Mouse (Mus musculus) thymus, postnatal 10 days (tissue): ENCODE results near the gene Dand5.

Source experiments
- DNase-seq, 2 experiments: peaks; one replicate each; pipeline ENCODE4 v3.0.0; 2021; ENCODE audit warnings: low spot score in 2 of 2

The Dand5 gene

GRCm38 (mm10) chr8:84783919-84784581, 38.6 kb downstream of the Dand5 start:
- no peak for DNase-seq

GRCm38 (mm10) chr8:84783198-84783918, 39.3 kb downstream of the Dand5 start:
- no peak for DNase-seq

- DNase-seq: no peak
Measured at GRCm38 (mm10) chr8:84782680-84783079, 39.9 kb downstream of the Dand5 start.

GRCm38 (mm10) chr8:84781686-84782505, 40.7 kb downstream of the Dand5 start:
- no peak for DNase-seq

DNA sequence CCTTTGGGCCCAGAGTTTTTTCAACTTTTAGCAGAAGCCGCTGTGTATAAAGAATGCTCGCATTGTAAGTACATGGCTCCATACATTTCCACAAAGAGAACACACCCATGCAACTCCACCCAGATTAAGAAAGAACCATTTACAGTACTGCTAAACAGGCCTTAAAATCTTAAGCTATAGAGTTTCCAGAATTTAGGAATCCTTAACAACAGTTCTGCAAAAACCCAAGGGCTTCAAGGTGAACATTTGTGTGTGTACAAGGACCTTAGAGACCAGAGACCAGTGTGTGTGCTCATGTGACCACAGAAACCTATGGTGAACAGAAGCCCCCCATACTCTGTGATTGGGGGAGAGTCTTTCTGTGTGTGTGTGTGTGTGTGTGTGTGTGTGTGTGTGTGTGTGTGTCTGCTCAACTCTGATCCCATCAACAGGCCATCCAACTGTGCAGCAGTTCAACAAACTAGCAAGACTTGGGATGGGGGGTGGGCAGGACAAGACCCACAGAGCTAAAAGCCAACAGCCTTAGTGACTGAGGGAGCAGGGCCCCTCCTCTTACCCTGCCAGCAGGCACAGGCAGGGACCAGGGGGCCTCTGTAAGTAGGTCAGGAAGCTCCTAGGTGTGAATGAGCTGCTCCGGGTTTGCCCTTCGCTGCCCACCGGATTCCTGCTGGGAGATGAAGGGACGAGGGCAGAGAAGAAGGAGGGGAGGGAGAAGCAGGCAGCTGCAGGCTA, 41.5 kb downstream of the Dand5 start:
- no peak for DNase-seq

GRCm38 (mm10) chr8:84780225-84780555, 42.4 kb downstream of the Dand5 start:
- DNase-seq: no peak

- no peak for DNase-seq
Measured at GRCm38 (mm10) chr8:84779519-84780224, 43.0 kb downstream of the Dand5 start.

GRCm38 (mm10) chr8:84778638-84779380, 43.8 kb downstream of the Dand5 start:
- DNase-seq: no peak

DNA sequence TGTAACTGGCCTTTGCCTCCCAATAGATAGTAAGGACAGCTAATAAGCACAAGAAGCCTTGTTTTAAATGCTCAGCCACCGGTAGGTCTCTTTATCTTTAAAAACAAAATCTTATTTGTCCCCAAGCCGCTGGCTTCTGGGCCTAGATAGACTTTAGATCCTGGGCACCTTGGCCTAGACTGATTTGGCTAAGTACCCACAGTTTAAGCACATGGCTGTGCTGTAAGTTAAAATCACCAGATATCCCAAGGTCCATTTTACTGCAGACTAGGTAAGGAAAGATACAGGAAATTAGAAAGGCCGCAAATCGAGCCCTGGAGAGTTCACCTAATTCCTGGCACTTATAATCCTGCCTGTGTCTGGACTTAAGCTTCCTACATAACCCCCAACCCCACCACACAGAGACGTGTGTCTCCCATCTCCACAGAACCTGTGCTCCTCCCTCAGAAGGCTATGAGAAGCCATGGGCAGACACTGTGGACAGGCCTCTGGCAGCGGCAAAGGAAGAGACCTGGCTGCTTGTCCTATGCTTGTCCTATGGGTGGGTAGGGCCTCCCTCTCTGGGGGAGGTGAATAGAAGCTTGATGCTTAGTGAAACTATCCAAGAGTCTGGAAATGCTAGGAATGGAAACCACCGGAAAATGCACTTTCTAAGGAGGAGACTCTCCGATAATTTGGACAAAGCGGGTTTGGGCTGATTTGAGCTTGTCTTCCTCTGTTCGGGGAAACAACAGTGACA, 44.6 kb downstream of the Dand5 start:
- no peak for DNase-seq

DNA sequence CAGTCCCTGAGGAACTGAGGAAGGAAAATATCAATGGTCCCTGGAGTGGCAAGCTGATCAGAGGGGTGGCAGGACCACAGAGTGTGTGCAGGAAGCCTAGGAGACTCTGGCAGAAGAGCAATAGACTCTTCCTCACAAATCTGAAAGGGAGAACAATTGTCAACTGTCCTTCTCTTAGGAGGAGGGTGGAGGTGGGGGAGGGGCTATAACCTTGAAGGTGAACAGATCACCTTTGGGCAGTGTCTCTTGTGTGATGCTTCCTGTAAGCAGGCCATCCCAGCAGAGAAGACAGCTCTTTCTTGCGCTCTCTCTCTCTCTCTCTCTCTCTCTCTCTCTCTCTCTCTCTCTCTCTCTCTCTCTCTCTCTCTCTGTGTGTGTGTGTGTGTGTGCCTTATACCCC, 46.1 kb downstream of the Dand5 start:
- DNase-seq: no peak

GRCm38 (mm10) chr8:84775621-84776113, 47.0 kb downstream of the Dand5 start:
- DNase-seq: no peak

DNA sequence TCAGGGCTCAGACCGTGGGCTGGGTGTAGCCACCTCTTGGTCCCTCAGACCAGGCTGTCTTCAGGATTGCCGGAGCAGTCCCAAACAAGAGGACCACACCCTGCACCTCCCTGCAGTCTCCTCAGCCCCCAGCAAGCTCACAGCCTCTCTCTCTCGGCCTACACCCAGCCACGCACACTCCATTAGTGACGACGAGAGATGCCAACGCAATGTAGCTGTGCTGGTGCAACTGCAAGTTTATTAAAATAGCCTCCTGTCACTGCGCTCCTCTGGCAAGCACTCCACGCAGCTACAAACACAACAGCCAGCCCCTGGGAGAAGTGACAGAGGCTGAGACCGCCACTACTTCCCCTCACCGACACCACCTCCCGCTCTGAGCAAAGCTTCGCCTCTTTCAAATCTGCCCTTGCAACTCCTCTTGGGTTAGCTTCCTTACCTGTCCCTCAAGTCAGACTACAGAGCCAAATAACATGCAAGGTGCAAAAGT, 47.5 kb downstream of the Dand5 start:
- no peak for DNase-seq

DNA sequence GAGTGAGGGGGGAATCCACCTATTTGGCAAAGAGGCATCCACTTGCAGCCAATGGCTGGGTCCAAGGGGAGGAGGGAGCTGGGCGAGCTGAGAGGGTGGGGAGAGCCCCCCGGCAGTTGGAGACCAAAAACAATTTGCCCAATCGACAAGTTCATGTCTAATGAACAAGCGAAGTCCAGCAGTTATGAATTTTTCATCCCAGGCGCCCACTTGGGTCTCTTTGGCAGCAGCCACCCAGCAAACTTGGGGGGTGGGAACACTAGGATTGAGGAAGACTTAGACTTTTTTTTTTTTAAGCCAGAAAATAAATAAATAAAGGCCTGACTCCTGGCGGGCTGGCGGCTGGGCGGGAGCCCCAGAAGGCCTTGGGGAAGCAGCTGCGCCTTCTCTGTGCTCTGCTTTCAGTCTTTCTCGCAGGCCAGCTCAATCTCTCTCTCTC, 48.1 kb downstream of the Dand5 start:
- DNase-seq: no peak

GRCm38 (mm10) chr8:84773833-84774232, 48.8 kb downstream of the Dand5 start:
- DNase-seq: no peak

DNA sequence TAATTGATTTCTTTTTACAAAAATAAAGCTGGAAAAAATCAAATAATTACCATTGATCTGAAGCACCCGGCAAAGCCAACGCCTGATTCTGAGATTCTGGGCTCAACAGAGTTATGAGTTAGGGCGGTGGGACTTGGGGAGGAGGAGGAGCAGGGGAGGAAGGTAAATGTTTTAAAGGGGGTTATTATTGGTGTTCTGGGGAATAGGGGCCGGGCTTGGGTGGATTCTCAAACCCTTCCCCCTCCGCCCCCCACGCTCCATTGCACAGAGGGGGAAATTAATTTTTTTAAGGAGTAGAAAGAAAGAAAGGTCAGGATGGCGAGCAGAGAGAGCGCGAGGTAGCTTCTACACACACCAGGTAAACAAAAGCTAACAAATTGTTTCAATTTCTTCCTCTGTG, 49.3 kb downstream of the Dand5 start:
- DNase-seq: no peak

- no peak for DNase-seq
Measured at GRCm38 (mm10) chr8:84772628-84773027, 50.0 kb downstream of the Dand5 start.

DNA sequence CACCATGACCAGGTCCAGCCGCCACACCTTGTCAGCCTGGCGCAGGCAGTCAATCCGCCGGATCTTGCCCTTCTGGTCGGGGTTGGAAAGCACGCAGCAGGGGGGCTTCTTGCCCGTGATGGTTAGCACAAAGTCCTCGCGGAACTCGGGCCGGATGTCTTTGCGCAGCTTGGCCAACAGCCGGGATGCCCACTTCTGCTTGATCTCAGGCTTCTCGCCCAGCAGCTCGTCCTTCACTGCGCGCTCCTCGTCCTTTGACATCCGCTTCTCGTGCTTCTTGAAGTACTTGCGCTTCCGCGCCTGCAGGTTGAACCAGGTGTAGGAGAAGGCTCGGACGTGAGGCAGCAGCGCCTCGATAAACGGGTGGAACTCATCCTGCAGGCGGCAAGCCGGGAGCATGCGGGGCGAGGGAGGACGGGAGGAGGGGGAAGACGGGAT, 50.7 kb downstream of the Dand5 start:
- DNase-seq: no peak

GRCm38 (mm10) chr8:84771000-84771687, 51.5 kb downstream of the Dand5 start:
- no peak for DNase-seq
